Mouse (Mus musculus): ENCODE results near the gene Ndufs2.
A peak's percentile ranks its signal among the peaks of the same experiment; 100 is the strongest.

- TF ChIP-seq CTCF (IDR thresholded peaks at IDR 0.05; ENCODE audit: control insufficient read depth, insufficient read depth, insufficient replicate concordance, low read depth, low read length): peak; percentile 26; the same call in 1 of the 2 replicates
- TF ChIP-seq POLR2A (IDR thresholded peaks at IDR 0.05; ENCODE audit: control insufficient read depth, low read depth, low read length): no peak
These were observed 5.1 kb upstream of the Ndufs2 start for GRCm38 (mm10) chr1:171256095-171256818.
